Mouse (Mus musculus) liver, embryonic 14.5 days (tissue): ENCODE results near the gene Dpp6. TPM values are rescaled to one million over a fixed set of nuclear protein-coding genes. Genes with fewer than 3 reads are reported as not detected.

Experiments
- ATAC-seq: fragments of 200-750 bp; cut with Nextera tagmentation; 2 replicates; pipeline ENCODE4 v1.8.0; 2017; ENCODE audit warnings: moderate number of reproducible peaks, mild to moderate bottlenecking, moderate library complexity; ENCODE audit not compliant: insufficient read depth
- DNase-seq, 3 experiments: peaks; one replicate each; pipeline ENCODE4 v3.0.0-alpha.2; 2012 to 2013; ENCODE audit warnings: low read depth in 3 of 3, low spot score in 3 of 3
- H3K27ac ChIP-seq: fragments of 300-500 bp; sonication (generic); 2 replicates; pipeline ENCODE4 v1.5.1; 2014; ENCODE audit warnings: moderate library complexity, mild to moderate bottlenecking, control low read depth, inconsistent platforms
- H3K27me3 ChIP-seq: fragments of 300-500 bp; sonication (generic); 2 replicates; pipeline ENCODE4 v1.6.1; 2014; ENCODE audit warnings: mild to moderate bottlenecking, low read length, moderate library complexity; ENCODE audit not compliant: control insufficient read depth, insufficient read depth
- H3K36me3 ChIP-seq: fragments of 300-500 bp; sonication (generic); replicated peaks from 2 replicates; pipeline ENCODE4 v1.6.1; 2014; ENCODE audit warnings: low read depth; ENCODE audit not compliant: control insufficient read depth, insufficient read depth
- H3K4me1 ChIP-seq, 2 experiments: fragments of 200-500 bp in 1 of 2; fragments of 300-500 bp in 1 of 2; sonication (generic) in 1 of 2; replicated peaks; 2 replicates each; pipeline ENCODE4 v1.6.1; 2012 to 2014; ENCODE audit warnings: antibody characterized with exemption in 1 of 2, inconsistent platforms in 1 of 2, low read length in 1 of 2; ENCODE audit not compliant: control insufficient read depth in 2 of 2, insufficient read depth in 2 of 2
- H3K4me2 ChIP-seq: fragments of 300-500 bp; sonication (generic); 2 replicates; pipeline ENCODE4 v1.6.1; 2014; ENCODE audit warnings: low read depth, mild to moderate bottlenecking, control low read depth, moderate library complexity
- H3K4me3 ChIP-seq, 2 experiments: fragments of 200-500 bp in 1 of 2; fragments of 300-500 bp in 1 of 2; sonication (generic) in 1 of 2; 2 replicates each; pipeline ENCODE4 v1.5.1; 2012 to 2014; ENCODE audit warnings: low read depth in 2 of 2, low read length in 2 of 2, mild to moderate bottlenecking in 2 of 2, control low read depth in 1 of 2, inconsistent platforms in 1 of 2, moderate library complexity in 1 of 2; ENCODE audit not compliant: insufficient read depth in 1 of 2
- H3K9ac ChIP-seq: fragments of 300-500 bp; sonication (generic); replicated peaks from 2 replicates; pipeline ENCODE4 v1.6.1; 2014; ENCODE audit warnings: mild to moderate bottlenecking, control low read depth, moderate library complexity
- H3K9me3 ChIP-seq: fragments of 300-500 bp; sonication (generic); 2 replicates; pipeline ENCODE4 v1.6.1; 2016; ENCODE audit warnings: low read length, mixed read lengths; ENCODE audit not compliant: control insufficient read depth
- CTCF ChIP-seq: IDR thresholded peaks from 2 replicates; pipeline ENCODE4 v1.5.1; 2016; ENCODE audit warnings: antibody characterized with exemption, low read depth, control low read depth
- EP300 ChIP-seq: IDR thresholded peaks from 2 replicates; pipeline ENCODE4 v1.6.1; 2016; ENCODE audit warnings: antibody characterized with exemption, low read depth
- WGBS: fragments of 180-500 bp; shearing (Covaris S2); extraction: QIAGEN DNeasy Blood & Tissue Kit; methylation state at CpG from one replicate; pipeline ENCODE4 v1.1.7; 2014; ENCODE audit not compliant: insufficient replicate concordance; 5-methylcytosine and 5-hydroxymethylcytosine counted together
- polyA plus RNA-seq, 2 experiments: library from polyadenylated mRNA; depleted of rRNA in 1 of 2; stranded (reverse) in 1 of 2; unstranded in 1 of 2; fragments of >200 nt; fragmentation: Nextera tagmentation in 1 of 2; extraction: Ambion mirVana in 1 of 2; gene quantifications; 2 replicates each; pipeline versions ENCODE4 v1.2.1 to v1.2.3; 2012 to 2014

The Dpp6 gene
- polyA plus RNA-seq, 2 experiments, result 0.30 to 0.48 TPM

- Histone ChIP-seq H3K9ac (no peak overlapping the region), H3K36me3 (no peaks in the 10 kb centered on the region), H3K27ac (peak overlapping the region; percentile 6), H3K4me1 (peaks cover 26 to 43% of the 10 kb centered on the region in 2 experiments), H3K27me3 (no peaks in the 10 kb centered on the region), H3K4me3 (no peak overlapping the region), H3K9me3 (no peaks in the 10 kb centered on the region), H3K4me2 (no peak overlapping the region; the same call in 1 of the 2 replicates)
- ATAC-seq, result peak; percentile 61
- no peak for DNase-seq
- TF ChIP-seq EP300 (no peak; the same call in 1 of the 2 replicates), CTCF (no peak)
- 74% methylated on average over 2 of the region's 2 CpGs for WGBS
These were observed 842.0 kb downstream of the Dpp6 start for GRCm38 (mm10) chr5:27659019-27659418.

GRCm38 (mm10) chr5:27659781-27660180 is 842.8 kb downstream of the Dpp6 start:
- DNase-seq, result no peak

GRCm38 (mm10) chr5:27664111-27664510 is 847.1 kb downstream of the Dpp6 start:
- Histone ChIP-seq H3K27me3 (no peaks in the 10 kb centered on the region), H3K27ac (peak overlapping the region; percentile 4; the same call in 1 of the 2 replicates), H3K4me2 (peak overlapping the region; percentile 23), H3K4me1 (peaks cover 16 to 36% of the 10 kb centered on the region in 2 experiments), H3K4me3 (no peak overlapping the region), H3K9me3 (no peaks in the 10 kb centered on the region), H3K9ac (no peak overlapping the region), H3K36me3 (no peaks in the 10 kb centered on the region)
- TF ChIP-seq CTCF, result no peak
- peak; percentile 59 for TF ChIP-seq EP300
- ATAC-seq (peak; percentile 87), DNase-seq (peak in 2 of 3 experiments; percentile 79 to 80)
- WGBS, result 48% methylated on average over 4 of the region's 4 CpGs

More at GRCm38 (mm10) chr5:27659781-27660180, 842.8 kb downstream of the Dpp6 start:
- Histone ChIP-seq H3K27me3 (no peaks in the 10 kb centered on the region), H3K9me3 (no peaks in the 10 kb centered on the region), H3K9ac (no peak overlapping the region), H3K4me2 (no peak overlapping the region), H3K4me3 (no peak overlapping the region), H3K27ac (no peak overlapping the region), H3K36me3 (no peaks in the 10 kb centered on the region), H3K4me1 (peaks cover 26 to 51% of the 10 kb centered on the region in 2 experiments)
- TF ChIP-seq CTCF, result no peak
- TF ChIP-seq EP300, result no peak
- 59% methylated on average over 6 of the region's 6 CpGs for WGBS
- ATAC-seq, result no peak

GRCm38 (mm10) chr5:27671487-27671886 is 854.5 kb downstream of the Dpp6 start:
- no peak for TF ChIP-seq CTCF
- TF ChIP-seq EP300, result no peak
- Histone ChIP-seq H3K36me3 (no peaks in the 10 kb centered on the region), H3K9me3 (no peaks in the 10 kb centered on the region), H3K9ac (no peak overlapping the region), H3K4me1 (no peaks in the 10 kb centered on the region; a peak in 1 of 4 replicates), H3K27ac (no peak overlapping the region), H3K4me2 (no peak overlapping the region), H3K4me3 (no peak overlapping the region), H3K27me3 (no peaks in the 10 kb centered on the region)
- no peak for ATAC-seq
- 24% methylated on average over 2 of the region's 2 CpGs for WGBS
- DNase-seq, result no peak

GRCm38 (mm10) chr5:27677247-27677666 is 860.3 kb downstream of the Dpp6 start:
- H3K27me3 ChIP-seq, result no peaks in the 10 kb centered on the region
- 40% methylated on average over 5 of the region's 5 CpGs for WGBS
- TF ChIP-seq CTCF (peak; percentile 84), EP300 (no peak)
- H3K4me2 ChIP-seq, result no peak overlapping the region
- H3K4me3 ChIP-seq, result no peak overlapping the region
- no peak overlapping the region for H3K27ac ChIP-seq
- no peak for ATAC-seq
- H3K9me3 ChIP-seq, result no peaks in the 10 kb centered on the region
- no peaks in the 10 kb centered on the region for H3K36me3 ChIP-seq
- H3K4me1 ChIP-seq, result no peaks in the 10 kb centered on the region
- H3K9ac ChIP-seq, result no peak overlapping the region
- no peak for DNase-seq
